ENCODE assay signal across 19 mouse cellular contexts in genomic region chr3:96554251-96554650, GRCm38 (mm10). TPM values are rescaled to one million over a fixed set of nuclear protein-coding genes. Genes with fewer than 3 reads are reported as not detected.
DNase-seq lines count a peak whose midpoint lies in the region; ATAC-seq and TF ChIP-seq lines count a peak whose summit lies in the region.
"Had no signal": no experiment of that assay in that cellular context is flagged by ENCODE, and none has a peak within 500 bp of the region (broad histone marks: within the 10 kb centered on the region; RNA-seq: fewer than 3 reads in every experiment).

No protein-coding gene starts in this region.

- DNase-seq in kidney, adult 2 months: no peak
- DNase-seq in embryonic facial prominence, embryonic 14.5 days (ENCODE audit: low spot score): no peak
- no peak for DNase-seq in midbrain, embryonic 10.5 days (ENCODE audit: low spot score)
- no peak for DNase-seq in left cerebral cortex, adult 9 months (ENCODE audit: low spot score in 2 of 2)
- DNase-seq: adrenal gland, postnatal 25 days; cerebellum, adult 2 months; layer of hippocampus, postnatal 36 days; liver; spleen, adult 18-20 months; thymus, postnatal 4 days had no signal

- no peak for TF ChIP-seq CTCF in kidney, adult 2 months (conservative IDR thresholded peaks at IDR 0.05; ENCODE audit: insufficient read depth, insufficient read length, low read depth, low read length)
- no peak for TF ChIP-seq CTCF in E14TG2a.4 (conservative IDR thresholded peaks at IDR 0.05; ENCODE audit: low read length)

- no peaks in the 10 kb centered on the region for H3K27me3 ChIP-seq in heart, embryonic 15.5 days
- no peaks in the 10 kb centered on the region for H3K27me3 ChIP-seq in heart, embryonic 11.5 days (ENCODE audit: control insufficient read depth, insufficient read depth, low read length)
- no peaks in the 10 kb centered on the region for H3K27me3 ChIP-seq in kidney, adult 2 months (replicated peaks; ENCODE audit: control insufficient read depth, insufficient read depth, low read length)
- H3K27me3 ChIP-seq in kidney, embryonic 14.5 days (ENCODE audit: control insufficient read depth, insufficient read depth, low read length): no peaks in the 10 kb centered on the region
- no peaks in the 10 kb centered on the region for H3K27me3 ChIP-seq in E14TG2a.4 (ENCODE audit: insufficient read depth, low read length)
- no peaks in the 10 kb centered on the region for H3K27me3 ChIP-seq in embryonic facial prominence, embryonic 14.5 days (replicated peaks; ENCODE audit: control insufficient read depth, insufficient read depth, low read length)
- H3K27me3 ChIP-seq in midbrain, embryonic 10.5 days (ENCODE audit: low read depth, poor library complexity, severe bottlenecking): 0 out of 2 replicates have a peak, but pooled peaks cover 7% of the 10 kb centered on the region
- H3K27me3 ChIP-seq: forebrain, embryonic 15.5 days; megakaryocyte, embryonic 14.5 days had no signal

- WGBS in heart, embryonic 15.5 days: 84% methylated on average over 6 of the region's 6 CpGs
- WGBS in heart, embryonic 11.5 days (ENCODE audit: insufficient replicate concordance): 78% methylated on average over 6 of the region's 6 CpGs
- WGBS in kidney, adult 2 months: 59% methylated on average over 6 of the region's 6 CpGs
- WGBS in kidney, embryonic 14.5 days: 84% methylated on average over 6 of the region's 6 CpGs
- 77% methylated on average over 6 of the region's 6 CpGs for WGBS in embryonic facial prominence, embryonic 14.5 days
- WGBS in midbrain, embryonic 10.5 days: 81% methylated on average over 6 of the region's 6 CpGs

- H3K4me3 ChIP-seq in heart, embryonic 15.5 days: no peak overlapping the region
- H3K4me3 ChIP-seq in heart, embryonic 11.5 days (ENCODE audit: low read depth, low read length): no peak overlapping the region
- H3K4me3 ChIP-seq in kidney, adult 2 months (ENCODE audit: insufficient read depth, low read depth, low read length): no peak overlapping the region
- no peak overlapping the region for H3K4me3 ChIP-seq in kidney, embryonic 14.5 days (ENCODE audit: low read length)
- H3K4me3 ChIP-seq in E14TG2a.4 (replicated peaks; ENCODE audit: low read length): peak overlapping the region; percentile 48; the same call in 1 of the 2 replicates
- H3K4me3 ChIP-seq in embryonic facial prominence, embryonic 14.5 days (ENCODE audit: low read depth, low read length): no peak overlapping the region
- no peak overlapping the region for H3K4me3 ChIP-seq in midbrain, embryonic 10.5 days
- H3K4me3 ChIP-seq: forebrain, embryonic 15.5 days; megakaryocyte, embryonic 14.5 days had no signal

- H3K9me3 ChIP-seq in heart, embryonic 15.5 days (replicated peaks): no peaks in the 10 kb centered on the region
- no peaks in the 10 kb centered on the region for H3K9me3 ChIP-seq in heart, embryonic 11.5 days (replicated peaks; ENCODE audit: control insufficient read depth, low read length)
- H3K9me3 ChIP-seq in kidney, embryonic 14.5 days (ENCODE audit: control insufficient read depth, low read length): no peaks in the 10 kb centered on the region
- no peaks in the 10 kb centered on the region for H3K9me3 ChIP-seq in E14TG2a.4 (ENCODE audit: low read length)
- no peaks in the 10 kb centered on the region for H3K9me3 ChIP-seq in embryonic facial prominence, embryonic 14.5 days (ENCODE audit: control insufficient read depth, low read length)
- H3K9me3 ChIP-seq in midbrain, embryonic 10.5 days (replicated peaks): no peaks in the 10 kb centered on the region
- H3K9me3 ChIP-seq: forebrain, embryonic 15.5 days; megakaryocyte, embryonic 14.5 days had no signal

- peak overlapping the region; percentile 97 for H3K27ac ChIP-seq in heart, embryonic 15.5 days
- H3K27ac ChIP-seq in heart, embryonic 11.5 days (ENCODE audit: low read depth, low read length): no peak overlapping the region
- peak overlapping the region; percentile 97 for H3K27ac ChIP-seq in kidney, adult 2 months (ENCODE audit: insufficient read depth, low read depth, low read length)
- H3K27ac ChIP-seq in kidney, embryonic 14.5 days (ENCODE audit: low read depth, low read length): no peak overlapping the region
- H3K27ac ChIP-seq in embryonic facial prominence, embryonic 14.5 days (replicated peaks; ENCODE audit: low read depth, low read length): peak overlapping the region; percentile 80; the same call in 1 of the 2 replicates
- H3K27ac ChIP-seq in midbrain, embryonic 10.5 days (replicated peaks): no peak overlapping the region

- no peak for ATAC-seq in heart, embryonic 15.5 days (replicated peaks; ENCODE audit: insufficient number of reproducible peaks, insufficient read depth, low FRiP score, low read depth)
- no peak for ATAC-seq in heart, embryonic 11.5 days (replicated peaks; ENCODE audit: insufficient number of reproducible peaks, low FRiP score, low TSS enrichment)
- ATAC-seq in kidney, embryonic 14.5 days (ENCODE audit: low FRiP score, low TSS enrichment): no peak
- ATAC-seq in embryonic facial prominence, embryonic 14.5 days (ENCODE audit: low read depth): no peak
- ATAC-seq: forebrain, embryonic 15.5 days; midbrain, embryonic 16.5 days had no signal

- H3K36me3 ChIP-seq in heart, embryonic 15.5 days: no peaks in the 10 kb centered on the region
- H3K36me3 ChIP-seq in heart, embryonic 11.5 days (ENCODE audit: control insufficient read depth, insufficient read depth, low read length): no peaks in the 10 kb centered on the region
- H3K36me3 ChIP-seq in kidney, adult 2 months (ENCODE audit: control insufficient read depth, insufficient read depth, low read length): peaks cover 5% of the 10 kb centered on the region; the same call in 1 of the 2 replicates
- H3K36me3 ChIP-seq in kidney, embryonic 14.5 days (ENCODE audit: control insufficient read depth, insufficient read depth, low read length): peaks cover under 1% of the 10 kb centered on the region; the same call in 1 of the 2 replicates
- peaks cover 8% of the 10 kb centered on the region for H3K36me3 ChIP-seq in E14TG2a.4 (ENCODE audit: insufficient read depth, low read length)
- H3K36me3 ChIP-seq in embryonic facial prominence, embryonic 14.5 days (ENCODE audit: control insufficient read depth, insufficient read depth, low read length): no peaks in the 10 kb centered on the region
- H3K36me3 ChIP-seq in midbrain, embryonic 10.5 days: no peaks in the 10 kb centered on the region; the same call in 1 of the 2 replicates
- H3K36me3 ChIP-seq: forebrain, embryonic 15.5 days had no signal

- H3K4me2 ChIP-seq in heart, embryonic 15.5 days: no peak overlapping the region
- no peak overlapping the region for H3K4me2 ChIP-seq in heart, embryonic 11.5 days
- no peak overlapping the region for H3K4me2 ChIP-seq in kidney, embryonic 14.5 days (replicated peaks; ENCODE audit: low read depth, low read length)
- no peak overlapping the region for H3K4me2 ChIP-seq in embryonic facial prominence, embryonic 14.5 days (ENCODE audit: low read depth, low read length)
- H3K4me2 ChIP-seq: forebrain, embryonic 15.5 days had no signal

- no peak for TF ChIP-seq POLR2A in kidney, adult 2 months (IDR thresholded peaks at IDR 0.05; ENCODE audit: low read depth, low read length)

- peaks cover 53% of the 10 kb centered on the region for H3K4me1 ChIP-seq in heart, embryonic 15.5 days (replicated peaks)
- H3K4me1 ChIP-seq in heart, embryonic 11.5 days (ENCODE audit: control insufficient read depth, insufficient read depth, low read length): peaks cover 14% of the 10 kb centered on the region
- H3K4me1 ChIP-seq in kidney, adult 2 months (ENCODE audit: control insufficient read depth, insufficient read depth, low read length): peaks cover 23% of the 10 kb centered on the region; the same call in 1 of the 2 replicates
- H3K4me1 ChIP-seq in kidney, embryonic 14.5 days (ENCODE audit: control insufficient read depth, insufficient read depth, low read length): peaks cover 22% of the 10 kb centered on the region
- H3K4me1 ChIP-seq in E14TG2a.4 (replicated peaks; ENCODE audit: low read depth, low read length): peaks cover 68% of the 10 kb centered on the region
- peaks cover 12% of the 10 kb centered on the region for H3K4me1 ChIP-seq in embryonic facial prominence, embryonic 14.5 days (ENCODE audit: control insufficient read depth, insufficient read depth, low read length)
- H3K4me1 ChIP-seq in midbrain, embryonic 10.5 days: peaks cover 40% of the 10 kb centered on the region

- H3K9ac ChIP-seq in heart, embryonic 15.5 days: no peak overlapping the region
- no peak overlapping the region for H3K9ac ChIP-seq in heart, embryonic 11.5 days (ENCODE audit: low read depth, low read length)
- H3K9ac ChIP-seq in kidney, embryonic 14.5 days (ENCODE audit: low read depth, low read length): no peak overlapping the region
- no peak overlapping the region for H3K9ac ChIP-seq in embryonic facial prominence, embryonic 14.5 days (ENCODE audit: low read depth, low read length)
- H3K9ac ChIP-seq: forebrain, embryonic 15.5 days had no signal

RNA-seq across cellular contexts. Expression of gene Txnip, which starts 3.5 kb away (rescaled TPM):
- 206 and 208 TPM in 2 replicates for polyA plus RNA-seq in heart, embryonic 15.5 days (2015; fragmentation: Nextera tagmentation; extraction: Ambion mirVana)
- 106 and 121 TPM in 2 replicates for polyA plus RNA-seq in heart, embryonic 11.5 days (2014; fragmentation: Nextera tagmentation; extraction: Ambion mirVana)
- polyA plus RNA-seq in kidney, adult 2 months (2012; rRNA removed): 514 and 518 TPM in 2 replicates
- 91.1 and 148 TPM in 2 replicates for polyA plus RNA-seq in kidney, embryonic 14.5 days (2014; fragmentation: Nextera tagmentation; extraction: Ambion mirVana)
- 160 and 166 TPM in 2 replicates for polyA plus RNA-seq in embryonic facial prominence, embryonic 14.5 days (2014; fragmentation: Nextera tagmentation; extraction: Ambion mirVana)
- polyA plus RNA-seq in midbrain, embryonic 10.5 days (2016; fragmentation: Nextera tagmentation; extraction: Ambion mirVana): 31.5 and 41.7 TPM in 2 replicates

RNA-seq across cellular contexts. Expression of gene Gm16253, which starts 22.5 kb away (rescaled TPM):
- polyA plus RNA-seq in heart, embryonic 15.5 days (2015; fragmentation: Nextera tagmentation; extraction: Ambion mirVana): 1.3 and 1.6 TPM in 2 replicates
- polyA plus RNA-seq in heart, embryonic 11.5 days (2014; fragmentation: Nextera tagmentation; extraction: Ambion mirVana): 1.2 and 1.5 TPM in 2 replicates
- polyA plus RNA-seq in kidney, adult 2 months (2012; rRNA removed): 0.20 TPM in 1 of 2 replicates, not detected in the other
- 0.72 and 1.3 TPM in 2 replicates for polyA plus RNA-seq in kidney, embryonic 14.5 days (2014; fragmentation: Nextera tagmentation; extraction: Ambion mirVana)
- polyA plus RNA-seq in embryonic facial prominence, embryonic 14.5 days (2014; fragmentation: Nextera tagmentation; extraction: Ambion mirVana): 0.55 TPM in 1 of 2 replicates, not detected in the other
- polyA plus RNA-seq in midbrain, embryonic 10.5 days (2016; fragmentation: Nextera tagmentation; extraction: Ambion mirVana): 0.62 and 1.6 TPM in 2 replicates
- polyA plus RNA-seq: cerebellum, adult 2 months; gonadal fat pad, adult 2 months; large intestine, adult 2 months had no signal

RNA-seq across cellular contexts. Expression of gene Hfe2, which starts 29.3 kb away (rescaled TPM):
- polyA plus RNA-seq in heart, embryonic 15.5 days (2015; fragmentation: Nextera tagmentation; extraction: Ambion mirVana): 7.9 and 8.0 TPM in 2 replicates
- polyA plus RNA-seq in heart, embryonic 11.5 days (2014; fragmentation: Nextera tagmentation; extraction: Ambion mirVana): 7.4 and 9.3 TPM in 2 replicates
- 0.23 and 3.9 TPM in 2 replicates for polyA plus RNA-seq in kidney, adult 2 months (2012; rRNA removed)
- 0.20 and 0.30 TPM in 2 replicates for polyA plus RNA-seq in kidney, embryonic 14.5 days (2014; fragmentation: Nextera tagmentation; extraction: Ambion mirVana)
- 28.3 and 36.4 TPM in 2 replicates for polyA plus RNA-seq in embryonic facial prominence, embryonic 14.5 days (2014; fragmentation: Nextera tagmentation; extraction: Ambion mirVana)
- polyA plus RNA-seq in midbrain, embryonic 10.5 days (2016; fragmentation: Nextera tagmentation; extraction: Ambion mirVana): 1.5 and 2.1 TPM in 2 replicates

RNA-seq across cellular contexts. Expression of gene Polr3gl, which starts 39.7 kb away (rescaled TPM):
- polyA plus RNA-seq in heart, embryonic 15.5 days (2015; fragmentation: Nextera tagmentation; extraction: Ambion mirVana): 34.8 and 38.3 TPM in 2 replicates
- polyA plus RNA-seq in heart, embryonic 11.5 days (2014; fragmentation: Nextera tagmentation; extraction: Ambion mirVana): 21.4 and 23.8 TPM in 2 replicates
- 14.5 and 15.3 TPM in 2 replicates for polyA plus RNA-seq in kidney, adult 2 months (2012; rRNA removed)
- 18.0 and 22.3 TPM in 2 replicates for polyA plus RNA-seq in kidney, embryonic 14.5 days (2014; fragmentation: Nextera tagmentation; extraction: Ambion mirVana)
- polyA plus RNA-seq in embryonic facial prominence, embryonic 14.5 days (2014; fragmentation: Nextera tagmentation; extraction: Ambion mirVana): 8.9 and 11.0 TPM in 2 replicates
- polyA plus RNA-seq in midbrain, embryonic 10.5 days (2016; fragmentation: Nextera tagmentation; extraction: Ambion mirVana): 25.2 and 31.8 TPM in 2 replicates

RNA-seq across cellular contexts. Expression of gene Ankrd34a, which starts 42.2 kb away (rescaled TPM):
- 6.7 TPM in 2 replicates for polyA plus RNA-seq in heart, embryonic 15.5 days (2015; fragmentation: Nextera tagmentation; extraction: Ambion mirVana)
- polyA plus RNA-seq in heart, embryonic 11.5 days (2014; fragmentation: Nextera tagmentation; extraction: Ambion mirVana): 9.0 TPM in 2 replicates
- 0.23 and 0.38 TPM in 2 replicates for polyA plus RNA-seq in kidney, adult 2 months (2012; rRNA removed)
- 1.8 and 2.4 TPM in 2 replicates for polyA plus RNA-seq in kidney, embryonic 14.5 days (2014; fragmentation: Nextera tagmentation; extraction: Ambion mirVana)
- 2.7 and 3.0 TPM in 2 replicates for polyA plus RNA-seq in embryonic facial prominence, embryonic 14.5 days (2014; fragmentation: Nextera tagmentation; extraction: Ambion mirVana)
- 1.0 and 1.7 TPM in 2 replicates for polyA plus RNA-seq in midbrain, embryonic 10.5 days (2016; fragmentation: Nextera tagmentation; extraction: Ambion mirVana)

Comparison
In these comparisons a context has a peak if more than half of its experiments do, and no peak if none do; other contexts are left out.
1. H3K27ac ChIP-seq: peak in heart, embryonic 15.5 days (single experiment), kidney, adult 2 months (single experiment) and embryonic facial prominence, embryonic 14.5 days (single experiment); none in heart, embryonic 11.5 days (single experiment), kidney, embryonic 14.5 days (single experiment) and midbrain, embryonic 10.5 days (single experiment).